Mouse (Mus musculus): ENCODE measurements around the gene Best2. TPM values are rescaled to one million over a fixed set of nuclear protein-coding genes. Genes with fewer than 3 reads are reported as not detected.

Best2 gene
- total and polyA plus RNA-seq, 3 experiments = 0.04 to 0.13 TPM; not detected in 1

- 0 out of 2 replicates have a peak, but pooled peaks have one; percentile 32 for TF ChIP-seq TBP (IDR thresholded peaks at IDR 0.05; ENCODE audit: low read depth, low read length)
- TF ChIP-seq NELFE (IDR thresholded peaks at IDR 0.05; ENCODE audit: low read depth, low read length) = no peak
- TF ChIP-seq CTCF (IDR thresholded peaks at IDR 0.05 in 2 of 3, conservative IDR thresholded peaks at IDR 0.05 in 1 of 3; ENCODE audit: control insufficient read depth in 1 of 3, insufficient read depth in 1 of 3, low read depth in 2 of 3, low read length in 3 of 3, poor library complexity in 1 of 3, severe bottlenecking in 1 of 3) = peak in 2 of 3 experiments; percentile 6 to 16; a peak in 1 of 6 replicates
- Histone ChIP-seq H3K36me3 (ENCODE audit: control insufficient read depth in 1 of 2, insufficient read depth in 2 of 2, low read length in 2 of 2) (peaks cover 0 to 19% of the 10 kb centered on the region in 2 experiments), H3K27me3 (ENCODE audit: control insufficient read depth in 1 of 2, insufficient read depth in 2 of 2, low read length in 2 of 2) (no peaks in the 10 kb centered on the region), H3K9me3 (replicated peaks; ENCODE audit: insufficient read depth, low read length) (no peaks in the 10 kb centered on the region), H3K9ac (ENCODE audit: control insufficient read depth, low read depth, low read length, poor library complexity, severe bottlenecking) (no peak overlapping the region), H3K4me3 (ENCODE audit: control insufficient read depth in 1 of 2, insufficient read depth in 1 of 2, low read depth in 2 of 2, low read length in 2 of 2) (no peak overlapping the region), H3K27ac (ENCODE audit: control insufficient read depth, low read depth, low read length) (no peak overlapping the region), H3K79me2 (ENCODE audit: control insufficient read depth, insufficient read depth, low read length, poor library complexity) (peaks cover under 1% of the 10 kb centered on the region), H3K4me1 (ENCODE audit: control insufficient read depth in 1 of 2, insufficient read depth in 2 of 2, low read length in 2 of 2) (peaks cover 5 to 26% of the 10 kb centered on the region in 2 experiments)
- DNase-seq (ENCODE audit: low read depth, low spot score) = no peak
These were observed 50.4 kb downstream of the Best2 start for GRCm38 (mm10) chr8:84963952-84964351.

- no peaks in the 10 kb centered on the region for H3K4me1 ChIP-seq (ENCODE audit: control insufficient read depth in 1 of 2, insufficient read depth in 2 of 2, low read length in 2 of 2)
- no peak for DNase-seq (ENCODE audit: low read depth, low spot score)
- H3K27ac ChIP-seq (ENCODE audit: control insufficient read depth, low read depth, low read length) = no peak overlapping the region
- no peaks in the 10 kb centered on the region for H3K9me3 ChIP-seq (replicated peaks; ENCODE audit: insufficient read depth, low read length)
- H3K36me3 ChIP-seq (ENCODE audit: control insufficient read depth in 1 of 2, insufficient read depth in 2 of 2, low read length in 2 of 2) = peaks cover 0 to 3% of the 10 kb centered on the region in 2 experiments; a peak in 2 of 4 replicates
- H3K9ac ChIP-seq (ENCODE audit: control insufficient read depth, low read depth, low read length, poor library complexity, severe bottlenecking) = no peak overlapping the region
- no peak for TF ChIP-seq JUND (IDR thresholded peaks at IDR 0.05; ENCODE audit: low read depth, low read length)
- TF ChIP-seq ELF1 (IDR thresholded peaks at IDR 0.05; ENCODE audit: low read depth, low read length) = no peak
- TF ChIP-seq SMC3 (IDR thresholded peaks at IDR 0.05; ENCODE audit: low read depth, low read length) = no peak
- TF ChIP-seq MYB (IDR thresholded peaks at IDR 0.05; ENCODE audit: low read depth, low read length) = no peak
- TF ChIP-seq ZKSCAN1 (IDR thresholded peaks at IDR 0.05; ENCODE audit: low read depth, low read length) = no peak
- TF ChIP-seq TBP (IDR thresholded peaks at IDR 0.05; ENCODE audit: low read depth, low read length) = no peak
- TF ChIP-seq CTCF (IDR thresholded peaks at IDR 0.05 in 2 of 3, conservative IDR thresholded peaks at IDR 0.05 in 1 of 3; ENCODE audit: control insufficient read depth in 1 of 3, insufficient read depth in 1 of 3, low read depth in 2 of 3, low read length in 3 of 3, poor library complexity in 1 of 3, severe bottlenecking in 1 of 3) = no peak
- no peak for TF ChIP-seq KAT2A (conservative IDR thresholded peaks at IDR 0.05; ENCODE audit: low read depth, low read length)
- TF ChIP-seq ZC3H11A (IDR thresholded peaks at IDR 0.05; ENCODE audit: low read depth, low read length) = no peak
- no peak for TF ChIP-seq EP300 (IDR thresholded peaks at IDR 0.05; ENCODE audit: low read depth in 1 of 2, low read length in 2 of 2)
- TF ChIP-seq MYC (IDR thresholded peaks at IDR 0.05; ENCODE audit: low read depth, low read length) = no peak
- no peak for TF ChIP-seq USF1 (IDR thresholded peaks at IDR 0.05; ENCODE audit: low read depth, low read length)
- TF ChIP-seq HCFC1 (IDR thresholded peaks at IDR 0.05; ENCODE audit: low read depth, low read length) = no peak
- TF ChIP-seq RAD21 (IDR thresholded peaks at IDR 0.05; ENCODE audit: low read depth, low read length) = no peak
- no peak for TF ChIP-seq RCOR1 (IDR thresholded peaks at IDR 0.05; ENCODE audit: low read depth, low read length)
- no peak for TF ChIP-seq UBTF (IDR thresholded peaks at IDR 0.05; ENCODE audit: borderline replicate concordance, insufficient read depth, low read depth, low read length)
- no peak for TF ChIP-seq GABPA (IDR thresholded peaks at IDR 0.05; ENCODE audit: low read depth, low read length)
- no peak overlapping the region for H3K4me3 ChIP-seq (ENCODE audit: control insufficient read depth in 1 of 2, insufficient read depth in 1 of 2, low read depth in 2 of 2, low read length in 2 of 2)
- H3K27me3 ChIP-seq (ENCODE audit: control insufficient read depth in 1 of 2, insufficient read depth in 2 of 2, low read length in 2 of 2) = no peaks in the 10 kb centered on the region
- no peaks in the 10 kb centered on the region for H3K79me2 ChIP-seq (ENCODE audit: control insufficient read depth, insufficient read depth, low read length, poor library complexity)
These were observed 54.5 kb downstream of the Best2 start for GRCm38 (mm10) chr8:84959811-84960210.

Other genes starting within 250 kb of the Best2 start
- gene Nfix, start 214.2 kb downstream of the Best2 start, total RNA-seq (2012; rRNA removed) = 11.3 and 14.4 TPM in 2 replicates
- gene Nfix, start 214.2 kb downstream of the Best2 start, polyA plus RNA-seq (2012; ENCODE audit: insufficient read depth in 1 of 2, insufficient read length in 2 of 2, low read depth in 1 of 2, low replicate concordance in 2 of 2, missing spikeins in 1 of 2) = 10 to 100 TPM in 1 of 2 experiments, not detected in 1; 29.1 TPM
- 1.4 and 1.7 TPM in 2 replicates for gene Dand5, start 191.7 kb downstream of the Best2 start, total RNA-seq (2012; rRNA removed)
- 1 to 10 TPM in 1 of 2 experiments, not detected in 1; 2.2 TPM for gene Dand5, start 191.7 kb downstream of the Best2 start, polyA plus RNA-seq (2012; ENCODE audit: insufficient read depth in 1 of 2, insufficient read length in 2 of 2, low read depth in 1 of 2, low replicate concordance in 2 of 2, missing spikeins in 1 of 2)
- 47.5 and 51.8 TPM in 2 replicates for gene Gadd45gip1, start 183.0 kb downstream of the Best2 start, total RNA-seq (2012; rRNA removed)
- gene Gadd45gip1, start 183.0 kb downstream of the Best2 start, polyA plus RNA-seq (2012; ENCODE audit: insufficient read depth in 1 of 2, insufficient read length in 2 of 2, low read depth in 1 of 2, low replicate concordance in 2 of 2, missing spikeins in 1 of 2) = 10 to 100 TPM in 1 of 2 experiments, not detected in 1; 62.9 TPM
- 62.6 and 66.7 TPM in 2 replicates for gene Rad23a, start 173.9 kb downstream of the Best2 start, total RNA-seq (2012; rRNA removed)
- gene Rad23a, start 173.9 kb downstream of the Best2 start, polyA plus RNA-seq (2012; ENCODE audit: insufficient read depth in 1 of 2, insufficient read length in 2 of 2, low read depth in 1 of 2, low replicate concordance in 2 of 2, missing spikeins in 1 of 2) = 100 to 1,000 TPM in 1 of 2 experiments, not detected in 1; 155 TPM
- gene Calr, start 167.6 kb downstream of the Best2 start, total RNA-seq (2012; rRNA removed) = 550 and 567 TPM in 2 replicates
- 1,000 to 10,000 TPM in 1 of 2 experiments, not detected in 1; 1,110 TPM for gene Calr, start 167.6 kb downstream of the Best2 start, polyA plus RNA-seq (2012; ENCODE audit: insufficient read depth in 1 of 2, insufficient read length in 2 of 2, low read depth in 1 of 2, low replicate concordance in 2 of 2, missing spikeins in 1 of 2)
- 205 and 245 TPM in 2 replicates for gene Farsa, start 157.5 kb downstream of the Best2 start, total RNA-seq (2012; rRNA removed)
- gene Farsa, start 157.5 kb downstream of the Best2 start, polyA plus RNA-seq (2012; ENCODE audit: insufficient read depth in 1 of 2, insufficient read length in 2 of 2, low read depth in 1 of 2, low replicate concordance in 2 of 2, missing spikeins in 1 of 2) = 100 to 1,000 TPM; 152 to 295 TPM
- 60.6 and 75.5 TPM in 2 replicates for gene Syce2, start 142.4 kb downstream of the Best2 start, total RNA-seq (2012; rRNA removed)
- 100 to 1,000 TPM in 1 of 2 experiments, not detected in 1; 115 TPM for gene Syce2, start 142.4 kb downstream of the Best2 start, polyA plus RNA-seq (2012; ENCODE audit: insufficient read depth in 1 of 2, insufficient read length in 2 of 2, low read depth in 1 of 2, low replicate concordance in 2 of 2, missing spikeins in 1 of 2)
- 9.7 and 10.7 TPM in 2 replicates for gene Gcdh, start 120.6 kb downstream of the Best2 start, total RNA-seq (2012; rRNA removed)
- 10 to 100 TPM in 1 of 2 experiments, not detected in 1; 17.3 TPM for gene Gcdh, start 120.6 kb downstream of the Best2 start, polyA plus RNA-seq (2012; ENCODE audit: insufficient read depth in 1 of 2, insufficient read length in 2 of 2, low read depth in 1 of 2, low replicate concordance in 2 of 2, missing spikeins in 1 of 2)
- gene Klf1, start 112.6 kb downstream of the Best2 start, total RNA-seq (2012; rRNA removed) = 178 and 234 TPM in 2 replicates
- 100 to 1,000 TPM in 1 of 2 experiments, not detected in 1; 262 TPM for gene Klf1, start 112.6 kb downstream of the Best2 start, polyA plus RNA-seq (2012; ENCODE audit: insufficient read depth in 1 of 2, insufficient read length in 2 of 2, low read depth in 1 of 2, low replicate concordance in 2 of 2, missing spikeins in 1 of 2)
- gene Dnase2a, start 106.0 kb downstream of the Best2 start, total RNA-seq (2012; rRNA removed) = 53.7 and 62.3 TPM in 2 replicates
- 10 to 100 TPM in 1 of 2 experiments, not detected in 1; 83.4 TPM for gene Dnase2a, start 106.0 kb downstream of the Best2 start, polyA plus RNA-seq (2012; ENCODE audit: insufficient read depth in 1 of 2, insufficient read length in 2 of 2, low read depth in 1 of 2, low replicate concordance in 2 of 2, missing spikeins in 1 of 2)
- gene Mast1, start 77.2 kb downstream of the Best2 start, total RNA-seq (2012; rRNA removed) = 0.49 and 0.77 TPM in 2 replicates
- gene Mast1, start 77.2 kb downstream of the Best2 start, polyA plus RNA-seq (2012; ENCODE audit: insufficient read depth in 1 of 2, insufficient read length in 2 of 2, low read depth in 1 of 2, low replicate concordance in 2 of 2, missing spikeins in 1 of 2) = 1 to 10 TPM in 1 of 2 experiments, not detected in 1; 4.5 TPM
- 0.08 TPM in 1 of 2 replicates, not detected in the other for gene Rtbdn, start 67.5 kb downstream of the Best2 start, total RNA-seq (2012; rRNA removed)
- under 1 TPM in 1 of 2 experiments, not detected in 1; 0.11 TPM for gene Rtbdn, start 67.5 kb downstream of the Best2 start, polyA plus RNA-seq (2012; ENCODE audit: insufficient read depth in 1 of 2, insufficient read length in 2 of 2, low read depth in 1 of 2, low replicate concordance in 2 of 2, missing spikeins in 1 of 2)
- 3.9 and 4.7 TPM in 2 replicates for gene Gm49661, start 45.1 kb downstream of the Best2 start, total RNA-seq (2012; rRNA removed)
- not detected for gene Gm49661, start 45.1 kb downstream of the Best2 start, polyA plus RNA-seq (2012; ENCODE audit: insufficient read depth in 1 of 2, insufficient read length in 2 of 2, low read depth in 1 of 2, low replicate concordance in 2 of 2, missing spikeins in 1 of 2)
- gene Prdx2, start 44.9 kb downstream of the Best2 start, total RNA-seq (2012; rRNA removed) = 502 and 643 TPM in 2 replicates
- gene Prdx2, start 44.9 kb downstream of the Best2 start, polyA plus RNA-seq (2012; ENCODE audit: insufficient read depth in 1 of 2, insufficient read length in 2 of 2, low read depth in 1 of 2, low replicate concordance in 2 of 2, missing spikeins in 1 of 2) = 100 to 1,000 TPM; 679 to 773 TPM
- 105 TPM in 2 replicates for gene Rnaseh2a, start 44.8 kb downstream of the Best2 start, total RNA-seq (2012; rRNA removed)
- gene Rnaseh2a, start 44.8 kb downstream of the Best2 start, polyA plus RNA-seq (2012; ENCODE audit: insufficient read depth in 1 of 2, insufficient read length in 2 of 2, low read depth in 1 of 2, low replicate concordance in 2 of 2, missing spikeins in 1 of 2) = 100 to 1,000 TPM in 1 of 2 experiments, not detected in 1; 109 TPM
- 49.6 and 72.7 TPM in 2 replicates for gene Junb, start 35.8 kb downstream of the Best2 start, total RNA-seq (2012; rRNA removed)
- 10 to 100 TPM in 1 of 2 experiments, not detected in 1; 41.6 TPM for gene Junb, start 35.8 kb downstream of the Best2 start, polyA plus RNA-seq (2012; ENCODE audit: insufficient read depth in 1 of 2, insufficient read length in 2 of 2, low read depth in 1 of 2, low replicate concordance in 2 of 2, missing spikeins in 1 of 2)
- gene Hook2, start 23.9 kb downstream of the Best2 start, total RNA-seq (2012; rRNA removed) = 10.5 and 11.5 TPM in 2 replicates
- gene Hook2, start 23.9 kb downstream of the Best2 start, polyA plus RNA-seq (2012; ENCODE audit: insufficient read depth in 1 of 2, insufficient read length in 2 of 2, low read depth in 1 of 2, low replicate concordance in 2 of 2, missing spikeins in 1 of 2) = 10 to 100 TPM in 1 of 2 experiments, not detected in 1; 17.5 TPM
- 115 and 132 TPM in 2 replicates for gene Asna1, start 10.8 kb upstream of the Best2 start, total RNA-seq (2012; rRNA removed)
- gene Asna1, start 10.8 kb upstream of the Best2 start, polyA plus RNA-seq (2012; ENCODE audit: insufficient read depth in 1 of 2, insufficient read length in 2 of 2, low read depth in 1 of 2, low replicate concordance in 2 of 2, missing spikeins in 1 of 2) = 100 to 1,000 TPM in 1 of 2 experiments, not detected in 1; 192 TPM
- gene Trir, start 12.3 kb upstream of the Best2 start, total RNA-seq (2012; rRNA removed) = 224 and 264 TPM in 2 replicates
- gene Trir, start 12.3 kb upstream of the Best2 start, polyA plus RNA-seq (2012; ENCODE audit: insufficient read depth in 1 of 2, insufficient read length in 2 of 2, low read depth in 1 of 2, low replicate concordance in 2 of 2, missing spikeins in 1 of 2) = 100 to 1,000 TPM; 283 to 442 TPM
- gene Tnpo2, start 22.4 kb upstream of the Best2 start, total RNA-seq (2012; rRNA removed) = 55.6 and 62.3 TPM in 2 replicates
- 10 to 100 TPM; 29.2 to 86.8 TPM for gene Tnpo2, start 22.4 kb upstream of the Best2 start, polyA plus RNA-seq (2012; ENCODE audit: insufficient read depth in 1 of 2, insufficient read length in 2 of 2, low read depth in 1 of 2, low replicate concordance in 2 of 2, missing spikeins in 1 of 2)
- 6.5 and 10.6 TPM in 2 replicates for gene Fbxw9, start 45.5 kb upstream of the Best2 start, total RNA-seq (2012; rRNA removed)
- gene Fbxw9, start 45.5 kb upstream of the Best2 start, polyA plus RNA-seq (2012; ENCODE audit: insufficient read depth in 1 of 2, insufficient read length in 2 of 2, low read depth in 1 of 2, low replicate concordance in 2 of 2, missing spikeins in 1 of 2) = 10 to 100 TPM in 1 of 2 experiments, not detected in 1; 13.9 TPM
- not detected in 2 replicates for gene Gm5741, start 53.5 kb upstream of the Best2 start, total RNA-seq (2012; rRNA removed)
- gene Gm5741, start 53.5 kb upstream of the Best2 start, polyA plus RNA-seq (2012; ENCODE audit: insufficient read depth in 1 of 2, insufficient read length in 2 of 2, low read depth in 1 of 2, low replicate concordance in 2 of 2, missing spikeins in 1 of 2) = 1 to 10 TPM in 1 of 2 experiments, not detected in 1; 1.0 TPM
- 42.5 and 44.6 TPM in 2 replicates for gene Dhps, start 57.2 kb upstream of the Best2 start, total RNA-seq (2012; rRNA removed)
- 10 to 100 TPM in 1 of 2 experiments, not detected in 1; 68.3 TPM for gene Dhps, start 57.2 kb upstream of the Best2 start, polyA plus RNA-seq (2012; ENCODE audit: insufficient read depth in 1 of 2, insufficient read length in 2 of 2, low read depth in 1 of 2, low replicate concordance in 2 of 2, missing spikeins in 1 of 2)
- 25.5 and 26.2 TPM in 2 replicates for gene Wdr83os, start 66.2 kb upstream of the Best2 start, total RNA-seq (2012; rRNA removed)
- 100 to 1,000 TPM in 1 of 2 experiments, not detected in 1; 143 TPM for gene Wdr83os, start 66.2 kb upstream of the Best2 start, polyA plus RNA-seq (2012; ENCODE audit: insufficient read depth in 1 of 2, insufficient read length in 2 of 2, low read depth in 1 of 2, low replicate concordance in 2 of 2, missing spikeins in 1 of 2)
- gene Wdr83, start 66.8 kb upstream of the Best2 start, total RNA-seq (2012; rRNA removed) = 27.0 and 29.5 TPM in 2 replicates
- 10 to 100 TPM in 1 of 2 experiments, not detected in 1; 58.4 TPM for gene Wdr83, start 66.8 kb upstream of the Best2 start, polyA plus RNA-seq (2012; ENCODE audit: insufficient read depth in 1 of 2, insufficient read length in 2 of 2, low read depth in 1 of 2, low replicate concordance in 2 of 2, missing spikeins in 1 of 2)
- 10.8 and 11.5 TPM in 2 replicates for gene Man2b1, start 68.7 kb upstream of the Best2 start, total RNA-seq (2012; rRNA removed)
- gene Man2b1, start 68.7 kb upstream of the Best2 start, polyA plus RNA-seq (2012; ENCODE audit: insufficient read depth in 1 of 2, insufficient read length in 2 of 2, low read depth in 1 of 2, low replicate concordance in 2 of 2, missing spikeins in 1 of 2) = 10 to 100 TPM in 1 of 2 experiments, not detected in 1; 24.7 TPM
- not detected in 2 replicates for gene Zfp791, start 108.6 kb upstream of the Best2 start, total RNA-seq (2012; rRNA removed)
- gene Zfp791, start 108.6 kb upstream of the Best2 start, polyA plus RNA-seq (2012; ENCODE audit: insufficient read depth in 1 of 2, insufficient read length in 2 of 2, low read depth in 1 of 2, low replicate concordance in 2 of 2, missing spikeins in 1 of 2) = under 1 TPM in 1 of 2 experiments, not detected in 1; 0.03 TPM
- gene Cks1brt, start 137.4 kb upstream of the Best2 start, total RNA-seq (2012; rRNA removed) = not detected in 2 replicates
- gene Cks1brt, start 137.4 kb upstream of the Best2 start, polyA plus RNA-seq (2012; ENCODE audit: insufficient read depth in 1 of 2, insufficient read length in 2 of 2, low read depth in 1 of 2, low replicate concordance in 2 of 2, missing spikeins in 1 of 2) = not detected
- not detected in 2 replicates for gene Olfr371, start 211.5 kb upstream of the Best2 start, total RNA-seq (2012; rRNA removed)
- not detected for gene Olfr371, start 211.5 kb upstream of the Best2 start, polyA plus RNA-seq (2012; ENCODE audit: insufficient read depth in 1 of 2, insufficient read length in 2 of 2, low read depth in 1 of 2, low replicate concordance in 2 of 2, missing spikeins in 1 of 2)

Measured in MEL (cell line).